Mouse (Mus musculus): Measurements from ENCODE around the gene Bmpr2. TPM values are rescaled to one million over a fixed set of nuclear protein-coding genes. Genes with fewer than 3 reads are reported as not detected.

Gene Bmpr2
- total RNA-seq, 2 experiments from 2014 or later, result 93.4 to 103 TPM

DNA sequence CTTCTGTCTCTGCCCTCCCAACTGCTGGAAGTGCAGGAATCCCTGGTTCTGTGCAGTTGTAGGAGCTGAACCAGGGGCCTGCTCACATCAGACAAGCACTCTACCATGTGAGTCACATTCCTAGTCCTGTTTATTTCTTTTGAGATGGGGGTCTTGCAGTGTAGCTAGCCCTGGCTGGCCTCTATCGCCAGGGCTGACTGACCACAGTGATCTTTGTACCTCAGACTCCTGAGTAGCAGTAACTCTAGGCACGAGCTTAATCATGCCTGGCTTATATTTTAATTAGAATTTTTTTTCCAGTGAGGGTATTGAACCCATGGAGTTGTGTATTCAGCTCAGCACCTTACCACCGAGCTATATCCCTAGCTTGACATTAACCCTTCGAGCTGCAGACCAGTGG lies 128.0 kb downstream of the Bmpr2 start:
- intact Hi-C loops (cut with DNase I), result no loop called here
- no peak for DNase-seq (ENCODE audit: low spot score in 2 of 2)

DNA sequence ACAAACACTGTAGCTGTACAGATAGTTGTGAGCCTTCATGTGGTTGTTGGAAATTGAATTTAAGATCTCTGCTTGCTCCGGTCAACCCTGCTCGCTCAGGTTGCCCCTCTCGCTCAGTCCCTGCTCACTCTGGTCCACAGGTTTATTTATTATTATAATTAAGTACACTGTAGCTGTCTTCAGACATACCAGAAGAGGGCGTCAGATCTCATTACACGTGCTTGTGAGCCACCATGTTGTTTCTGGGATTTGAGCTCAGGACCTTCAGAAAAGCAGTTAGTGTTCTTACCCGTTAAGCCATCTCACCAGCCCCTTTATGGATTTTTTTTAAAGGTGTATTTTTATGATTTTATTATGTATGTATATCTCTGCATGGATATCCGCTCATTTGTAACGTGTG lies 129.6 kb downstream of the Bmpr2 start:
- DNase-seq (ENCODE audit: low spot score in 2 of 2), result no peak
- intact Hi-C loops (cut with DNase I), result no loop called here

DNA sequence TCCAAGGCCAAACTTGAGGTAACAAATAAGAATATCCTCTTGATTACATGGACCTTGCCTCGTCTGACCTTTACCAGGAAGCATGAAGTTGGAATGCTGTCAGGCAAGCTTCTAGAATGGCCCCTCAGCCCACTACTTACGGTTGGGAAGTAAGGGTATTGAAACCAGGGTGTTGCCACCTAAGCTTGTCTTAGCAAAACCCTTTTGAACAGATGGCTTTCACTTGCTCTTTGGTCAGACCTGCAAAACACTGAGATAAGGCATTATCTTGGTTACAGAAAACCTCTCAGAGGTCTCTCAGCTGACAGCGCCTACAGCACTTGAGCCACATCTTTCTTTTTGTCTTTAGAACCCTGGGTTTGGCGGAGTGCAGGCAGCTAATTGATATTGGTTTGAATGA lies 130.8 kb downstream of the Bmpr2 start:
- DNase-seq (ENCODE audit: low spot score in 2 of 2), result no peak
- intact Hi-C loops (cut with DNase I), result no loop called here

DNA sequence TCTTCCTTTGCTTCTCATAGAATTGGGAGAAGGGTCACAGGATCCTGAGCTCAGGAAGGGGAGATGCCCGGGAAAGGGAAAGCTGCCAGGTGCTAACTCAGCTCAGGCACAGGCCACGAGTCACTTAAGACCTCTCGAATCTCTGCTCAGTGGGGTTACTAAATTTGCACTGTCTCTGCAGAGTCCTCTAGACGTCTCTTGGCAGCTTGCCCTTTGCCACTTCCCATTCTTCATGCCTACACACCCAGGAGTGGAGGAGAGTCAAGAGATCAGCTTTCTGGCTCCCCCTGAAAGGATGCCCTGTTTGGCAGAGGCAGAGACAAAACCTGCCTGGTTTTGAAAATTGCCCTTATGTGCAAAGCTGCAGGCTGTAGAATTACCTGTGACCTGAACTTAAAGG lies 132.3 kb downstream of the Bmpr2 start:
- peak; percentile 13 to 27 for DNase-seq (ENCODE audit: low spot score in 2 of 2)

DNA sequence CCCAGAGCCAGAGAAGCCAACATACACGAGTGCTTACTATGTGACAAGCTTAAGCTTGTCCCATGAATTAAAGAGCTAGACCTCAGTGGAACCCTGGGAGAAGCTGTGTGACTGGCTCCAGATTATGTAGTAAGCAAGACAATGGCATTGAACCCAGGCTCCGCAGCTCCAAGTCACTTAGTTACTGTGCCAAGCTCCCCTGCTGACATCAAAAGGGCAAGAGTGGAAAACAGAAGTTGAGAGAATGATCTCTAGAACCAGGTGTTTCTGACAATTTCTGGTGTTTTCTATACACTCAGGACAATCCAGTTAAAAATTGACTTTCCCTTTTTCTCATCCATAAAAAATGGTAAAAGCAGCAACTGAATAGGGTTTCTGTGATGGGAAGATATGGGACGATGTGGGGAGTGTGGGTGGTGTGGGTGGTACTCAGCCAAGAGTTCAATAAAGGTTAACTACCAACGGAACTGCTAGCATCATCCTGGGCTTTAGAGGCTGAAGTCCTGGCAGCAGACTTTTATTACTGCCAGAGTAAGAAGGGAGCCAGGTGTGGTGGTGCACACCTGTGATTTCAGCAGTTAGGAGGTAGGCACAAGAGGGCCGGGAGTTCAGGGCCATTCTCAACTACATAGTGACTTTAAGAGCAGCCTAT lies 134.1 kb downstream of the Bmpr2 start:
- DNase-seq (ENCODE audit: low spot score in 2 of 2), result no peak
- intact Hi-C loops (cut with DNase I), result no loop called here

More for the DNA sequence above, 132.3 kb downstream of the Bmpr2 start:
- intact Hi-C loops (cut with DNase I), result no loop called here

DNA sequence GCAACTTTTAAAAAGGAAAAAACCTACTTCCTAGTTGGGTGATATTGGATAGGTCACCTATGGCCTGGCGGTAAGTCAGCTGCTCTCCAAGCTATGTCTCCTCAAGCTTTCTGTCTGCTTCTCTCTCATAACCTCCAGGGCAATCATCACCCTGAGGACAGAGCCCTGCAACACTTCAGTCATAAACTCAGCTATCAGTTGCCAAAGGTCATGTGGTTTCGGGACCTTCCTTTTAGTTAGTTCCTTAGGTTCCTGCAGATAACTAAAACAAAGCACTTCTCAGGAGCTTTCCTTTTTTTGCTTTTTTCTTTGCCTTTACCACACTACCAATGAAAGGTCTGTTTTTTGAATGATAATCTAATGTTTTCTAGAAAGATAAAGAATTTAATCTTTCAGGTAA lies 136.5 kb downstream of the Bmpr2 start:
- intact Hi-C loops (cut with DNase I), result no loop called here
- DNase-seq (ENCODE audit: low spot score in 2 of 2), result no peak

DNA sequence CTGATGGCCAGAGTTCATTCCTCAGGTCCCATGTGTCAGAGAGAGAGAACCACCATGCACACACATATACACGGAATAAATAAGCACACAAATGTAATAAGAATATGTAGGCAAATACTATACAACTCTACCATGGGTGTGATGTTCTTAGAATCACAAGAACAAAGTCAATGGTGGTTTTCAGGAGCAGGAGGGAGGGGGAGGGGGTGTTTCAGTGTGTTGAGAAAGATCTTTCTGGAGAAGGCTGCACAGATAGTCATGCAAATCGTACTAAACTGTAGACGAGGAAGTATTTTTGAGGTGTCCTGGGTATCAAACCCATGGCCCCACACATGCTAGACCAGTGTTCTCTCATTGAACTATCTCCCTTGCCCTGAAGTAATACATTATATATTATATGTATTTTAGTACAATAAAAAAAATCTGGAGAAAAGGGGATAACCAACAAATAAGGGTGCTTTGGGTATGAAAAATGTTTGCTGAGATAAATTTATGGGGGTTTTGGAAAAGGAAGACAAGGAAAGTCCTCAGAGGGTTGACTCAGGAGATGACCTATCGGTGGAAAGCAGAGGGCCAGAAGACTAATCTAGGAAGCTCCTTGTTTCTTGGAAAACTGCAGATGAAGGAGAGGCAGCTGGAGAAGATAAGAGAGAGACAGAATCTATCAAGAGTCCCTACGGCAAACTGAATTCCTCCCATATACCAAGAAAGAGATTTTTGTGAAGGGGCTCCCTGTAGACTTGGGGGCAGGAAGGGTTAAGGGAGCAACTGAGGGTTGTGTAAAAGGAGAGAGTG lies 138.1 kb downstream of the Bmpr2 start:
- no peak for DNase-seq (ENCODE audit: low spot score in 2 of 2)
- intact Hi-C loops (cut with DNase I), result no loop called here

DNA sequence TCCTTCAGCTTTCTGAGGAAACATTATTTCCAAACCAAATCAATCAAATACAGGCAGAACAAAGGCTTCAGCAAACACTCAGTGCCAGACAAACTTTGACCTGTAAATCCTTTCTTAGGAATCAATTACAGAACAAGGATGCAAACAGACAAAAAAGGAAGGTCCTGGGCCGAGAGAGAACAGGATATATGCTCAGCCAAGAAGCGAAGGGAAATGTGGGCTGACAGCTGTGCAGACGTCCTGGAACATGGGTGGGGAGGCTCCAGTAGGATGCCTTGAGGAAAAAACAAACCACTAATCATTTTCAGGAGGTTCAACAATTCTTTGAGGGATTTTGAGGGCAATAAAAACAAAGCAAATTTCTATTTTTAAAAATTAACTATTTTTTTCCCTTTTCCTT lies 139.4 kb downstream of the Bmpr2 start:
- DNase-seq (ENCODE audit: low spot score in 2 of 2), result no peak
- intact Hi-C loops (cut with DNase I), result no loop called here

DNA sequence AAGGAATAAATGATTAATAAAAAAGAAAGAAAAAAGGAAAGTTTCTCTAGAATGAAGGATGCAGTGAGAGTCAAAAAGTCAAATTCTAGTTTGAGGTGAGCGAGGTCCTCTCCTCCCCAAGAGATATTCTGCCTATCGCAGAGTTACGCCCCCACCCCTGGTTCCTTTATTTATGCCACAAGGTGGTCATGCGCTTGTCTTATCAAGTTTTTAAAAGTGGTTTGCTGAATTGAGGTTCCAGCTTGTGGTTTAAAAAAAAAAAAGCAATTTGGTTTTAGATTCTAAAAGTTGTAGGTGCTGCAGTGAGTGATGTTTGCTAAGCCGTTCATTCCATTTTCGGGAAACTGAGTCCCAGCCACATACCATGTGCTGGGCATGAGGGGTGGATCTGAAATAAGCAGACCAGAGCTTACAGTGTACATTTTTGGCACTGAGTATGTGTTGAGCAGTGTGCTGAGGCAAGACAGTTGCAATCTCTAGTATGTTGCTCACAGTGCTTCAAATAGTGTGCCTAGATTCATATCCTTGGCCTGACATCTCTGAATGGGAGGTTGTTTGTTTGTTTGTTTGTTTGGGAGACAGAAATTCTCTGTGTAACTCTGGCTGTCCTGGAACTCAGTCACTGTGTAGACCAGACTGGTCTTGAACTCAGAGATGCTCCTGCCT lies 141.6 kb downstream of the Bmpr2 start:
- DNase-seq (ENCODE audit: low spot score in 2 of 2), result no peak
- intact Hi-C loops (cut with DNase I), result no loop called here

DNA sequence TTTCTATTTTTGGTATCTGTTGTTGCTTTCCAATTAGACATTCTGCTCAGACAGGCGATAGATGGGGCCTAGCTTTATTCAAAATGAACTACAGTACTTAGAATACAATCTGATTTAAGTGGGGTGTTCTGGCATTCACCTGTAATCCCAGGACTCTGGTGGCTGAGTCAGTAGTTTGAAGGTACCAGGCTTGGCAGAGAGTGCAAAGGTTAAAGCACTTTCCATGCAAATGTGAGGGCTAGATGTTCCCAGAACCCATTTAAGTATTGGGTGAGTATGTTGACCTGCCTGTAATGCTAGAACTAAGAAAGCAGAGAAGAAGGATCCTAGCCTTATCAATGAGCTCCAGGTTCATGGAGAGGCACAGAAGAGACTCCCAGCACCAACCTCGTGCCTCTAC lies 142.7 kb downstream of the Bmpr2 start:
- intact Hi-C loops (cut with DNase I), result no loop called here
- DNase-seq (ENCODE audit: low spot score in 2 of 2), result no peak

DNA sequence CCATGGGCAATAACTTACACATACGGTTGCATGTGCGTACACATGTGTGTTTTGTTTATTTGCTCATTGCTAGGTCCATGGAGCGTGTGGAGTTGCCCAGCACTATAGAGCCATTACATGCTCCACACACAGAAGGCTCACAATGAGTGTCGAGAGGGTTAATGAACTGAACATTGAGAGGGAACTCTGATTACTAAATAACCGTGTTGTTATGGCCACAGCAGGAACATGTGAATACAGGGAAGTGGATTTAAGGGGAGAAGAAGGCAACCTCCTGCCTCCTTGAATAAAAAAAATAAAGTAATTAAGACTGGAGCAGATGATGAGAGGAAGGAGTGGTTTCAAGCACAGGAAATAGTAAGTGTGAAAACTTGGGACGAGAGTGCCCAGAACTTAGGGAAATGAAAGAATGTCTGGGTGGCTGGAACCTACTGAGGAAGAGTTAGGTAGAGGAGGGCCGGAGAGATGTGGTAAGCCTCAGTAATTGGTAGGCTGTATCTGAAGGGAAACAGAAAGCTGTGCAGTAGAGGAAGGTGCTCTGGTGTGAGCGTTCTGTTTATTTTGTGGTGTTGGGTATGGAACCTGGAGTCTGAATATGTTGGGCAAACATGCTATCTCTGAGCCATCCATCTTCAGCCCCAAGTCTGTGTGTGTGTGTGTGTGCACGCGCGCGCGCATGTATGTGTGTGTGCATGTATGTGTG lies 143.8 kb downstream of the Bmpr2 start:
- intact Hi-C loops (cut with DNase I), result no loop called here

DNA sequence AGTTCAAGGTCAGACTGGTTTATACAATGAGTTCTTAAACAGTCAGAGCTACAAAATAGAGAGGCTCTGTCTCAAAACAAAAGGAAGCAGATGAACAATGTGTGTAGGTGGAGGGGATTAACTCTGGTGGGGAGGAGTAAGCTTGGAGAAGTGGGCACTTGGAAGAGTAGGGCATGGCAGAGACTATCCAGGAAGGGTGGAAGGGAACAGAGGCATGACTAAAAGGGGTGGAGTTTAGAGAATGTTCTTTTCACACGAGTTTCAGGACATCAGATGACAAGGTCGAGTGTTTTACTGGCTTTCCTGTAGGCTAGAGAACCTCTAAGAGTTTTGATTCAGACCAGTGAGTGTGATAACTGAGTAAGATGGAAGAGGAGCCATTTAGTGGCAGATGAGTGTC lies 144.5 kb downstream of the Bmpr2 start:
- DNase-seq (ENCODE audit: low spot score in 2 of 2), result no peak
- intact Hi-C loops (cut with DNase I), result no loop called here

More for the DNA sequence above, 143.8 kb downstream of the Bmpr2 start:
- no peak for DNase-seq (ENCODE audit: low spot score in 2 of 2)

DNA sequence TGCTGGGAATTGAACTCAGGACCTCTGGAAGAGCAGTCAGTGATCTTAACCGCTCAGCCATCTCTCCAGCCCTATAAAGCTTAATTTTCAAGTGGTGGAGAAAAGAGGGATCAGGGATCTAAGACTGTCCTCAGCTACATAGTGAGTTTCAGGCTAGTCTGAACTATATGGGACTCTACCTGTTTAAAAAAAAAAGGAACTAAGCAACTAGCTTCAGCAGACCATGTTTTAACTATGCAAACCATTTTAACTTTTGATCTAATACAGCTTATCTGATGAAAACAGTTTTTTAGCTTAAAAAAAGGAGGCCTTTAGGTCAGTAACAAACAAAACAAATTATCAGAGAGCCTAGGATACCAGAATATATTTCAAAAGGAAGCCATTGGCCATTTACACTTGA lies 147.7 kb downstream of the Bmpr2 start:
- DNase-seq (ENCODE audit: low spot score in 2 of 2), result no peak

DNA sequence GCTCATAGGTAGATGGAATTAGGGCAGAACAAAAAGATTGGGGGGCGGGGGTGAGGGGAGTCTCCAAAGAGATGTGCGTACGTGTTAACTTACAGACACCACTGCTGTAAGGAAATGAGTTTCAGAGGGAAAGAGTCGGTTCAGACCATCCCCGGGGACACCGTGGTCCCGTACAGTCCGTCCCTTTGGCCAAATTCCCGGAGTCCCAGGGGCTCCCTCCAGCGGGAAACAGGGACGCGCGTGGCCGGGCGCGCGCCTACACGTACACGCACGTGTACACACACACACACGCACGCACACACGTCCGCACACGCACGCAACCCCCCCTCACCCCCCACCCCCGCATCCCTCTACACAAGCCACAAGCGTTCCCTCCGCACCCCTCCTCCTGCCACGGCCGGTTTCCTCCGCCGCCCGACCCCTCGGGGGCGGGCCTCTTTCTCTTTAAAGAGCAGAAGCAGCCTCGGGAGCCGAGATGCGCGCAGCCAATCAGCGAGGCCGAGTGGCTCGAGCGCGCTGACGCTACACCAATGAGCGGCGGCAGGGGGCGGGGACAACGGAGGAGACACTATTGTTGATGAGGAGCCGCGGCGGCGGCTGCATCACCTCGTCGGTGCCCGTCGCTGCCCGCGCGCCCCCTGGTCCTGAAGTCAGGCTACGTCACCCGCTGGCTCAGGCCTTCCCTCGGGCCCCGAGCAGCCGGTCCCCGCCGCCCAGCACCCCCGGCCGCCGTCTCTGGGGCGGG lies 149.4 kb downstream of the Bmpr2 start, which contains the start of gene Fam117b:
Gene Fam117b (plus strand): TSS at position 594 of the 745 bp plus-strand sequence.
- intact Hi-C loops (cut with DNase I), result no loop called here
- peak; percentile 97 to 98 for DNase-seq (ENCODE audit: low spot score in 2 of 2)

More for the DNA sequence above, 147.7 kb downstream of the Bmpr2 start:
- intact Hi-C loops (cut with DNase I), result no loop called here

DNA sequence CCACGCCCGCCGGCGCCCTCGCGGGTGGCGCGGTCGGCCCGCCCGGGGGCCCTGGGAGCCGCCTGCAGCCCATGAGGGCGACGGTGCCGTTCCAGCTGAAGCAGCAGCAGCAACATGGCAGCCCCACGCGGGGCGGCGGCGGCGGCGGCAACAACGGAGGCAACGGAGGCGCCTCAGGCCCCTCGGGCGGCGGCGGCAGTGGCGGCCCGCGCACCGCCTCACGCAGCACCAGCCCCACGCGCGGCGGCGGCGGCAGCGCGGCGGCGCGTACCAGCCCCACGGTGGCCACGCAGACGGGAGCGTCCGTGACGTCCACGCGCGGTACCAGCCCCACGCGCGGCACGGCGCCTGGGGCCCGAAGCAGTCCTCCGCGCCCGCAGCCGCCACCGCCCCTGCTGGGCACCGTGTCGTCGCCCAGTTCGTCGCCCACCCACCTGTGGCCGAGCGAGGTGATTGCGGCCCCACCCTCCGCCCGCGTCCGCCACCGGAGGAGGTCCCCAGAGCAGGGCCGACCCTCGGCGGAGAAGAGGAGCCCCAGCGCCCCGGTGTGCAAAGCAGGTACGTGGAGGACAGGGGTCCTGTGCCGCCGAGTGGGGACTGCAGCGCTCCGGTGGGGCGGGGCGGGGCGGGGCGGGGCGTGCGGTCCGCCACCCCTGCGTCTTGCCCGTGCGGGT lies 150.1 kb downstream of the Bmpr2 start:
- intact Hi-C loops (cut with DNase I), result no loop called here
- peak; percentile 69 to 80 for DNase-seq (ENCODE audit: low spot score in 2 of 2)

DNA sequence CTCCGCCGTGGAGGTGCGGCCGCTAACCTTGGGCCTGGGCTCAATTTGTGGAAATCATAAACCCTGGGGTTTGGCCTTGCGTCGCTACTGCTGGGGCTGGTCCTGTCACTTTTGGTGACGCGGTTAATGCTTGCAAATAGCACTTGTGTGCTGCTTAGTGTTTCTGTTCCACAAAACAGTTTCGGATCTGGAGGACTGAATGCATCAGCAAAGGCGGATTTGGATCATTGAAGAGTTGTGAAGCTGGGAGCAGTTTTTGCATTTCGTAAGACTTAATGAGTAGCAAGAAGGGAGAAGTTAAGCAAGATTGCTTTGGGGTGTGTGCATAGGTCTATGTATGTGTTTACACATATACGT lies 150.6 kb downstream of the Bmpr2 start:
- intact Hi-C loops (cut with DNase I), result no loop called here
- no peak for DNase-seq (ENCODE audit: low spot score in 2 of 2)

DNA sequence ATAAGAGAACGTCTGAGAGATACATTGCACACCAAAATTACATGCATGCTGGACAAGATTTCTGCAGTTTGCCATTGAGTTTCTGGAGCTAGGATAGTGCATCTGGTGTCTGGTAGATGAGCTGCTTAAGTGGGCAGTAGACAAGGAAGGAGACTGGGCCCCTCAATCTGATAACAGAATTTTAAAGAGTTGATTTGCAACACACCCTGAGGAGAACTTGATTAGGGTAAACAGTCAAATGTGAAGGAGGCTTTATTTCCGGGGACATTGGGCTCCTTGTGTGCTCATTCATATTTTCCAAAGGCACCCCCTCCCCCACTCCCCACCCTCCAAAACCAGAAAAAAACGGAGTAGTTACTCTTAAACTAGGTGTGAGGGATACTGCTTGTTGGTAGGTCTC lies 151.6 kb downstream of the Bmpr2 start:
- DNase-seq (ENCODE audit: low spot score in 2 of 2), result no peak
- intact Hi-C loops (cut with DNase I), result loop anchor here (5.0 kb wide), 1 partner anchor 53 kb away; no protein-coding TSS in a partner anchor

DNA sequence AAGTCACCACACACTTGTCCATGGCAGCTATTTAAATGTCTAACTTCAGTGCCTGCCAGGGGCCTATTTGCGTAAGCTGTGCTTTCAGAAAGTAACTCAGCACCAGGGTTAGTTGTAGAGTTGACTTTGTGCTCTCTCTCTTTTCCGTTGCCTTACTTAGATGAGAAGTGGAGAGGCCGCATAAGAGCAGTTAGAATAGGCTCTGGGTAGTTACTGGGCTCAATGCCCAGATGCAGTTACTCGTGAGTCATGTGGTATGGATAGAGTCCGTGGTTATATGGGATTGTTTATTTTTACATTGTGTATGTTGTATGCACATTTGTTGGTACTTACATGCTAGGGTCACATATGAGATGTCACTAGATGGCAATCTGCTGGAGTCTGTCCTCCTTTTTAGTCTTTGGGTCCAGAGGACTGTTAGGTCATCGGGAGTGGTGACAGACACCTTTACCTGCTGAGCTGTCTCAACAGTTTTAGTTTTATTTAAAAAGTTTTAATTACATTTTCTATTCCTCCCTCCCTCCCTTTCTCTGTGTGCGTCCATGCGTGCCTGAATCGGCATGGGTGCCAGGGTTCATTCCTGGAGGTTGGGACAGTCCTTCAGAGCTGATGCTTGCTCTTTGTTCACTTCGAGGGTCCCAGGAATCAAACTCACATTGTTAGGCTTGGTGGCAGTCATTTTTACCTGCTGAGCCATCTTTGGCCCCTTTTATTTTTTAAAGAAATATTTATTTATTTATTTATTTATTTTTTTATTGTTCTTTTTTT lies 152.8 kb downstream of the Bmpr2 start:
- intact Hi-C loops (cut with DNase I), result loop anchor here (5.0 kb wide), 1 partner anchor 51 kb away; no protein-coding TSS in a partner anchor
- no peak for DNase-seq (ENCODE audit: low spot score in 2 of 2)
